In the genomic region with DNA sequence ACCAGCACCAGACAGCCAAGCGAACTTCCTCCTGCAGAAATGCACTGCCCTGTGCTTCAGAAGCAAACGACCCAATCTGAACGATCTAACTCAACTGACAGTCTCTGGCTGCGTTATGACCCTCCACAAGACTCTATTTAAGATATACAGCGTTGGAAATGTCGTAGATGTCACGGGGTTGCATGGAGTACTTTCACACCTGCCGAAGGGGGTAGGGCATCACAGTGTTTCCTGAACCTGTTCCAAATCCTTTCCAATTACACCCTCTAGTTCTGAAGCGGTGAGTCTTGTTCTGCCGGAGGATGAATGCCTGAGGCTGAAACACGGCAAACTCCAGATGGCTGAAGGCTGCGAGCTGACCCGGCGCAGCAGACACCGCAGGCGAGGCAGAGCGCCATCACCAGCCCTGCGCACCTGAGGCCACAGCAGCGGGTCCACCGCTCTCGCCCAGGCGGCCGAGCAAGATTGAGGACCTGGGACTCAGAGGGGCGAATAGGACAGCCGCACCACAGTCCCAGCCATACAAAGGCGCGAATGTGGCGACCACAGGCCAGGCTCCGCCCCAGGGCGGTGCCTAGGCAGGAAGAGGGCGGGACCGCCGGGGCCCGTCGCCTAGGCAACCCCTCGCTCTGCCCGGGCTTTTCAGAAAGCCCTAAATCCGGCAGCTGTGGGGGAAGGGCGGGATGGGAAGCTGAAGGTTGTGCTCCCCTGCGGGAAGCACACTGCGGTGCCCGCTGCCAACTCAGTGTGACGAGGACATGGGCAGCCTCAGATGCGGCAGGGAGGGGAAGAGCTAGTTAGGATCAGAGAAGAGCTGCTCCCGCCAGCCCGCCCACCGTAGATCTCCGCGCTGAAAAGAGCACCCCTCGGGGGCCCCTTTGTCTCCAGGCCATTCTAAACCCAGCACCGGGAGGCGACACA, we compare ENCODE assay signal across 8 mouse cellular contexts. TPM values are rescaled to one million over a fixed set of nuclear protein-coding genes. Genes with fewer than 3 reads are reported as not detected.
DNase-seq lines count a peak whose midpoint lies in the region; ATAC-seq and TF ChIP-seq lines count a peak whose summit lies in the region.

A gene (plus strand): TSS at position 773 of the 921 bp plus-strand sequence.

- TF ChIP-seq CTCF in E14TG2a.4 (conservative IDR thresholded peaks at IDR 0.05; ENCODE audit: low read length): no peak
- no peak for TF ChIP-seq CTCF in liver, postnatal 0 days (IDR thresholded peaks at IDR 0.05; ENCODE audit: low read depth)

- DNase-seq in c-Kit-positive CD71-positive TER-119-positive erythroid progenitor cells, embryonic 14.5 days (ENCODE audit: low spot score): peak; percentile 94
- DNase-seq in heart, postnatal 10 days: peak; percentile 95 to 96
- peak; percentile 72 for DNase-seq in large intestine, adult 2 months (ENCODE audit: low read depth, low spot score)
- peak; percentile 96 for DNase-seq in liver, postnatal 0 days
- DNase-seq in testis, postnatal 10 days (ENCODE audit: low spot score): peak; percentile 98

- under 1% methylated on average over 52 of the region's 52 CpGs for WGBS in forebrain, embryonic 13.5 days
- under 1% methylated on average over 52 of the region's 52 CpGs for WGBS in large intestine, adult 2 months
- 1% methylated on average over 52 of the region's 52 CpGs for WGBS in liver, postnatal 0 days (ENCODE audit: insufficient replicate concordance)
- under 1% methylated on average over 52 of the region's 52 CpGs for WGBS in neural tube, embryonic 14.5 days

- H3K4me3 ChIP-seq in E14TG2a.4 (replicated peaks; ENCODE audit: low read length): peak within 1 kb of the TSS; percentile 97
- H3K4me3 ChIP-seq in forebrain, embryonic 13.5 days: peak within 1 kb of the TSS; percentile 92
- peak within 1 kb of the TSS; percentile 94 for H3K4me3 ChIP-seq in liver, postnatal 0 days (ENCODE audit: low read depth, low read length)
- peak within 1 kb of the TSS; percentile 72 for H3K4me3 ChIP-seq in neural tube, embryonic 14.5 days (ENCODE audit: low read depth, low read length)

- peak; percentile 6; the same call in 1 of the 2 replicates for TF ChIP-seq EP300 in liver, postnatal 0 days (IDR thresholded peaks at IDR 0.05; ENCODE audit: low read depth)

- H3K9me3 ChIP-seq in E14TG2a.4 (ENCODE audit: low read length): no peaks in the 10 kb centered on the region
- H3K9me3 ChIP-seq in forebrain, embryonic 13.5 days (replicated peaks): no peaks in the 10 kb centered on the region
- no peaks in the 10 kb centered on the region for H3K9me3 ChIP-seq in liver, postnatal 0 days (ENCODE audit: low read length)
- no peaks in the 10 kb centered on the region for H3K9me3 ChIP-seq in neural tube, embryonic 14.5 days (ENCODE audit: control insufficient read depth, low read length)

- H3K4me1 ChIP-seq in E14TG2a.4 (replicated peaks; ENCODE audit: low read depth, low read length): peaks cover 45% of the 10 kb centered on the region
- H3K4me1 ChIP-seq in forebrain, embryonic 13.5 days: peaks cover 33% of the 10 kb centered on the region
- H3K4me1 ChIP-seq in liver, postnatal 0 days (ENCODE audit: insufficient read depth): peaks cover 25% of the 10 kb centered on the region
- peaks cover 6% of the 10 kb centered on the region for H3K4me1 ChIP-seq in neural tube, embryonic 14.5 days (ENCODE audit: control insufficient read depth, insufficient read depth, low read length)

- intact Hi-C loops in heart, postnatal 10 days (cut with DNase I): loop anchor here (5.0 to 10.0 kb wide), 4 partner anchors 58 to 1342 kb away; a partner anchor contains a TSS

- peak within 1 kb of the TSS; percentile 99 for H3K27ac ChIP-seq in forebrain, embryonic 13.5 days
- peak within 1 kb of the TSS; percentile 99 for H3K27ac ChIP-seq in liver, postnatal 0 days (ENCODE audit: low read depth)
- peak within 1 kb of the TSS; percentile 100 for H3K27ac ChIP-seq in neural tube, embryonic 14.5 days (ENCODE audit: low read depth, low read length)

- peaks cover 4% of the 10 kb centered on the region for H3K36me3 ChIP-seq in E14TG2a.4 (ENCODE audit: insufficient read depth, low read length)
- no peaks in the 10 kb centered on the region for H3K36me3 ChIP-seq in forebrain, embryonic 13.5 days (ENCODE audit: poor library complexity, severe bottlenecking)
- no peaks in the 10 kb centered on the region for H3K36me3 ChIP-seq in liver, postnatal 0 days (replicated peaks; ENCODE audit: insufficient read depth, low read length)
- H3K36me3 ChIP-seq in neural tube, embryonic 14.5 days (ENCODE audit: control insufficient read depth, insufficient read depth, low read length): no peaks in the 10 kb centered on the region

- H3K27me3 ChIP-seq in E14TG2a.4 (ENCODE audit: insufficient read depth, low read length): no peaks in the 10 kb centered on the region
- H3K27me3 ChIP-seq in forebrain, embryonic 13.5 days: no peaks in the 10 kb centered on the region
- H3K27me3 ChIP-seq in liver, postnatal 0 days (ENCODE audit: insufficient read depth, low read length): no peaks in the 10 kb centered on the region
- H3K27me3 ChIP-seq in neural tube, embryonic 14.5 days (ENCODE audit: control insufficient read depth, insufficient read depth, low read length): no peaks in the 10 kb centered on the region; the same call in 1 of the 2 replicates

- peak within 1 kb of the TSS; percentile 96 for H3K9ac ChIP-seq in forebrain, embryonic 13.5 days
- H3K9ac ChIP-seq in liver, postnatal 0 days (replicated peaks): peak within 1 kb of the TSS; percentile 96
- peak within 1 kb of the TSS; percentile 87 for H3K9ac ChIP-seq in neural tube, embryonic 14.5 days (replicated peaks; ENCODE audit: low read depth, low read length)

- ATAC-seq in forebrain, embryonic 13.5 days: peak; percentile 85
- peak; percentile 60 for ATAC-seq in liver, postnatal 0 days
- peak; percentile 85 for ATAC-seq in neural tube, embryonic 14.5 days (ENCODE audit: low read depth)

- peak within 1 kb of the TSS; percentile 76 for H3K4me2 ChIP-seq in forebrain, embryonic 13.5 days
- peak within 1 kb of the TSS; percentile 97 for H3K4me2 ChIP-seq in liver, postnatal 0 days (ENCODE audit: low read depth, low read length)
- peak within 1 kb of the TSS; percentile 65 for H3K4me2 ChIP-seq in neural tube, embryonic 14.5 days (ENCODE audit: low read depth, low read length)

RNA-seq across cellular contexts. Expression of the gene that starts here (rescaled TPM):
- polyA plus RNA-seq in forebrain, embryonic 13.5 days (2015; fragmentation: Nextera tagmentation; extraction: Ambion mirVana): 43.5 and 47.3 TPM in 2 replicates
- total RNA-seq in heart, postnatal 10 days (2021): 10 to 100 TPM; 29.3 to 30.3 TPM
- polyA plus RNA-seq in large intestine, adult 2 months (2012; rRNA removed): 10.7 and 14.5 TPM in 2 replicates
- 12.6 and 14.5 TPM in 2 replicates for polyA plus RNA-seq in liver, postnatal 0 days (2015; fragmentation: Nextera tagmentation; extraction: Ambion mirVana)
- 38.1 and 40.1 TPM in 2 replicates for polyA plus RNA-seq in neural tube, embryonic 14.5 days (2014; fragmentation: Nextera tagmentation; extraction: Ambion mirVana)

Comparison
In these comparisons a context has a peak if more than half of its experiments do, and no peak if none do; other contexts are left out.
1. Peak in every context shown above with its lines: DNase-seq, ATAC-seq, H3K4me3 ChIP-seq and H3K27ac ChIP-seq.